ENCODE assay signal across 25 mouse cellular contexts in genomic region chr17:5066835-5067234, GRCm38 (mm10).
DNase-seq lines count a peak whose midpoint lies in the region; ATAC-seq lines count a peak whose summit lies in the region.
"Had no signal": no experiment of that assay in that cellular context is flagged by ENCODE, and none has a peak within 500 bp of the region (broad histone marks: within the 10 kb centered on the region; RNA-seq: fewer than 3 reads in every experiment).

No protein-coding gene starts in this region.

- H3K27ac ChIP-seq in heart, embryonic 11.5 days (ENCODE audit: low read depth, low read length) = no peak overlapping the region
- H3K27ac ChIP-seq in limb, embryonic 15.5 days = 0 out of 2 replicates have a peak overlapping the region, but pooled peaks have one; percentile 43
- H3K27ac ChIP-seq in limb, embryonic 10.5 days = no peak overlapping the region
- H3K27ac ChIP-seq: embryonic facial prominence, embryonic 12.5 days; heart, embryonic 13.5 days; left cerebral cortex, adult 2 months; liver, embryonic 13.5 days; neural tube, embryonic 12.5 days; stomach, embryonic 15.5 days had no signal

- no peaks in the 10 kb centered on the region for H3K9me3 ChIP-seq in heart, embryonic 11.5 days (replicated peaks; ENCODE audit: control insufficient read depth, low read length)
- no peaks in the 10 kb centered on the region for H3K9me3 ChIP-seq in limb, embryonic 15.5 days
- no peaks in the 10 kb centered on the region for H3K9me3 ChIP-seq in limb, embryonic 10.5 days (replicated peaks)
- H3K9me3 ChIP-seq: embryonic facial prominence, embryonic 12.5 days; heart, embryonic 13.5 days; hindbrain, embryonic 12.5 days; liver, embryonic 13.5 days; neural tube, embryonic 12.5 days; stomach, embryonic 15.5 days had no signal

- WGBS in heart, embryonic 11.5 days (ENCODE audit: insufficient replicate concordance) = 84% methylated on average over 8 of the region's 8 CpGs
- WGBS in limb, embryonic 15.5 days = 67% methylated on average over 8 of the region's 8 CpGs
- 84% methylated on average over 8 of the region's 8 CpGs for WGBS in limb, embryonic 10.5 days

- peaks cover 53% of the 10 kb centered on the region for H3K4me1 ChIP-seq in heart, embryonic 11.5 days (ENCODE audit: control insufficient read depth, insufficient read depth, low read length)
- H3K4me1 ChIP-seq in limb, embryonic 15.5 days = peaks cover 29% of the 10 kb centered on the region
- peaks cover 16% of the 10 kb centered on the region for H3K4me1 ChIP-seq in limb, embryonic 10.5 days

- DNase-seq in cerebellum, adult 11-12 months = peak; percentile 55
- no peak for DNase-seq in cerebellum, postnatal 4 days (ENCODE audit: low spot score in 2 of 2)
- DNase-seq in heart, adult 11 months = peak; percentile 65
- DNase-seq in limb, embryonic 10.5 days (ENCODE audit: low spot score) = no peak
- DNase-seq in cerebellum, postnatal 25 days = peak; percentile 60 to 70
- no peak for DNase-seq in right cerebral cortex, postnatal 25 days
- DNase-seq: adrenal gland, postnatal 10 days; gastrocnemius, postnatal 14 days; heart, adult 18-20 months; heart, postnatal 14 days; kidney, postnatal 25 days; liver, embryonic 13.5 days; lung, adult 2 months; lung, postnatal 14 days; midbrain, embryonic 14.5 days; thymus, postnatal 25 days had no signal

- no peaks in the 10 kb centered on the region for H3K36me3 ChIP-seq in heart, embryonic 11.5 days (ENCODE audit: control insufficient read depth, insufficient read depth, low read length)
- 0 out of 2 replicates have a peak, but pooled peaks cover under 1% of the 10 kb centered on the region for H3K36me3 ChIP-seq in limb, embryonic 15.5 days
- H3K36me3 ChIP-seq in limb, embryonic 10.5 days = peaks cover 9% of the 10 kb centered on the region
- H3K36me3 ChIP-seq: hindbrain, embryonic 12.5 days; liver, embryonic 13.5 days; neural tube, embryonic 12.5 days had no signal

- no peak overlapping the region for H3K4me3 ChIP-seq in heart, embryonic 11.5 days (ENCODE audit: low read depth, low read length)
- H3K4me3 ChIP-seq in limb, embryonic 15.5 days = no peak overlapping the region
- H3K4me3 ChIP-seq in limb, embryonic 10.5 days = no peak overlapping the region
- H3K4me3 ChIP-seq: embryonic facial prominence, embryonic 12.5 days; heart, embryonic 13.5 days; hindbrain, embryonic 12.5 days; left cerebral cortex, adult 2 months; liver, embryonic 13.5 days; neural tube, embryonic 12.5 days; stomach, embryonic 15.5 days had no signal

- H3K27me3 ChIP-seq in heart, embryonic 11.5 days (ENCODE audit: control insufficient read depth, insufficient read depth, low read length) = no peaks in the 10 kb centered on the region
- no peaks in the 10 kb centered on the region for H3K27me3 ChIP-seq in limb, embryonic 15.5 days
- no peaks in the 10 kb centered on the region for H3K27me3 ChIP-seq in limb, embryonic 10.5 days (ENCODE audit: low read depth, poor library complexity, severe bottlenecking)
- H3K27me3 ChIP-seq: embryonic facial prominence, embryonic 12.5 days; heart, embryonic 13.5 days; hindbrain, embryonic 12.5 days; liver, embryonic 13.5 days; neural tube, embryonic 12.5 days; stomach, embryonic 15.5 days had no signal

- no peak overlapping the region for H3K9ac ChIP-seq in heart, embryonic 11.5 days (ENCODE audit: low read depth, low read length)
- H3K9ac ChIP-seq in limb, embryonic 15.5 days = no peak overlapping the region
- H3K9ac ChIP-seq: embryonic facial prominence, embryonic 12.5 days; heart, embryonic 13.5 days; hindbrain, embryonic 12.5 days; liver, embryonic 13.5 days; neural tube, embryonic 12.5 days; stomach, embryonic 15.5 days had no signal

- no peak for ATAC-seq in heart, embryonic 11.5 days (replicated peaks; ENCODE audit: insufficient number of reproducible peaks, low FRiP score, low TSS enrichment)
- ATAC-seq in limb, embryonic 15.5 days (ENCODE audit: insufficient number of reproducible peaks, low FRiP score, low TSS enrichment, low read depth) = no peak
- ATAC-seq: forebrain, embryonic 14.5 days had no signal

- no peak overlapping the region for H3K4me2 ChIP-seq in heart, embryonic 11.5 days
- no peak overlapping the region for H3K4me2 ChIP-seq in limb, embryonic 15.5 days
- H3K4me2 ChIP-seq: embryonic facial prominence, embryonic 12.5 days; heart, embryonic 13.5 days; hindbrain, embryonic 12.5 days; liver, embryonic 13.5 days; neural tube, embryonic 12.5 days; stomach, embryonic 15.5 days had no signal

Comparison
In these comparisons a context has a peak if more than half of its experiments do, and no peak if none do; other contexts are left out.
1. DNase-seq: peak in cerebellum, adult 11-12 months (single experiment), heart, adult 11 months (single experiment) and cerebellum, postnatal 25 days (2 of 2); none in cerebellum, postnatal 4 days (0 of 2), limb, embryonic 10.5 days (single experiment) and right cerebral cortex, postnatal 25 days (single experiment).